Mouse (Mus musculus) midbrain, embryonic 14.5 days (tissue): Measurements from ENCODE around the gene Lbhd2. TPM values are rescaled to one million over a fixed set of nuclear protein-coding genes. Genes with fewer than 3 reads are reported as not detected.

ENCODE experiments used
- ATAC-seq: fragments of 200-750 bp; cut with Nextera tagmentation; 2 replicates; pipeline ENCODE4 v1.8.0; 2017; ENCODE audit warnings: moderate number of reproducible peaks, moderate library complexity; ENCODE audit not compliant: low FRiP score, low TSS enrichment
- DNase-seq: peaks from one replicate; pipeline ENCODE4 v3.0.0-alpha.2; 2015
- H3K27ac ChIP-seq: fragments of 300-500 bp; sonication (generic); replicated peaks from 2 replicates; pipeline ENCODE4 v1.5.1; 2014; ENCODE audit warnings: mild to moderate bottlenecking, low read depth, low read length, moderate library complexity
- H3K27me3 ChIP-seq: fragments of 300-500 bp; sonication (generic); 2 replicates; pipeline ENCODE4 v1.6.1; 2014; ENCODE audit warnings: low read length, control low read depth, mixed read lengths; ENCODE audit not compliant: control insufficient read depth, insufficient read depth
- H3K36me3 ChIP-seq: fragments of 300-500 bp; sonication (generic); 2 replicates; pipeline ENCODE4 v1.6.1; 2014; ENCODE audit warnings: low read length, control low read depth; ENCODE audit not compliant: control insufficient read depth, insufficient read depth
- H3K4me1 ChIP-seq: fragments of 300-500 bp; sonication (generic); 2 replicates; pipeline ENCODE4 v1.6.1; 2014; ENCODE audit warnings: mild to moderate bottlenecking, antibody characterized with exemption, low read length, control low read depth; ENCODE audit not compliant: control insufficient read depth, insufficient read depth
- H3K4me2 ChIP-seq: fragments of 300-500 bp; sonication (generic); 2 replicates; pipeline ENCODE4 v1.6.1; 2014; ENCODE audit warnings: mild to moderate bottlenecking, low read length, moderate library complexity
- H3K4me3 ChIP-seq: fragments of 300-500 bp; sonication (generic); replicated peaks from 2 replicates; pipeline ENCODE4 v1.5.1; 2014; ENCODE audit warnings: low read depth, low read length
- H3K9ac ChIP-seq: fragments of 300-500 bp; sonication (generic); replicated peaks from 2 replicates; pipeline ENCODE4 v1.6.1; 2014; ENCODE audit warnings: mild to moderate bottlenecking, low read length, moderate library complexity
- H3K9me3 ChIP-seq: fragments of 300-500 bp; sonication (generic); 2 replicates; pipeline ENCODE4 v1.6.1; 2016; ENCODE audit warnings: low read length, control low read depth, mixed read lengths; ENCODE audit not compliant: control insufficient read depth
- whole genome bisulfite sequencing: fragments of 180-500 bp; shearing (Covaris S2); extraction: QIAGEN DNeasy Blood & Tissue Kit; methylation state at CpG from one replicate; pipeline ENCODE4 v1.1.7; 2014; 5-methylcytosine and 5-hydroxymethylcytosine counted together
- polyA plus RNA-seq: library from polyadenylated mRNA; unstranded; fragments of >200 nt; fragmentation: Nextera tagmentation; extraction: Ambion mirVana; gene quantifications from 2 replicates; pipeline ENCODE4 v1.2.1, GENCODE M21; 2014

Lbhd2 gene
- polyA plus RNA-seq, 1 experiment from 2014 or later: 2.0 TPM

DNA sequence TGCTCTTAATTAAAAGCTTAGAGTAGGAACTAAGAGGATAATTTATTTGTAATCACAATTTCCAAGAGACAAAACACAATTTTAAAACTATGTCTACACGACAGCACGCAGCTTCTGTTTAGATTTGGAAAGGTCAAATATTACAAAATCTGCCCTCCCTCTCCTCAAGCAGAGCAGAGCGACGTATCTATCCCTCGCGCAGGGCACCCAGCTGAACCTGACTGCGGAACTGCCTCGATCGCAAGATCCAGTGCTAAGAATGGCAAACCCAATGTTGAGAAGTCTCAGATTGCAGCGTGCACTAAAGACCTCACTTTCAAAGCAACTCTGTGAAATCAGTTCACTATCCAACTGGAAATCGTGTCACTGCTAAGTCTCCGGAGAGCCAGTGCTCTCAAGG lies 31.1 kb upstream of the Lbhd2 start:
- no peaks in the 10 kb centered on the region for H3K9me3 ChIP-seq
- no peaks in the 10 kb centered on the region for H3K27me3 ChIP-seq
- 75% methylated on average over 12 of the region's 12 CpGs for WGBS
- H3K4me3 ChIP-seq: peak overlapping the region; percentile 95
- no peaks in the 10 kb centered on the region for H3K36me3 ChIP-seq
- no peak overlapping the region for H3K27ac ChIP-seq
- H3K9ac ChIP-seq: peak overlapping the region; percentile 85; the same call in 1 of the 2 replicates
- ATAC-seq (no peak), DNase-seq (no peak)
- H3K4me2 ChIP-seq: peak overlapping the region; percentile 93
- H3K4me1 ChIP-seq: peaks cover 16% of the 10 kb centered on the region

DNA sequence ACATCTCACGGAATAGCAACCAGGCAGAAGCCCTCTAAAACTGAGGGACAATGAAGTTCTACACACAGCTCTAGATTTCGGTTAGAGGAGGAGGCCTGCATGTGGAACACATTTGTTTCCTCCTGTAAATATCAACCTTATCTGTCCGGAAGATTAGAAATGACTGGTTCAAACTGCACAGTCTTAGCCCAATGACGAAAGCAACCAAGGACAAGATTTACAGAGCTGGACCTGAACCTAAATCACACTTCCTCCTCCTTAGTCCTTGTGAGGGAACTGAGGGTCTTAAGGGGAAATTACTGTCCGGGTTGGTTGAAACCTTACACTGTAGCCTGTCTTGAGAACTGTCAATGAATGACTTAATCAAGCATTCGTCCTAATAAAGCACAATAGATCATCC lies 30.6 kb upstream of the Lbhd2 start:
- Histone ChIP-seq H3K4me3 (peak overlapping the region; percentile 95), H3K36me3 (no peaks in the 10 kb centered on the region), H3K27me3 (no peaks in the 10 kb centered on the region), H3K27ac (no peak overlapping the region), H3K4me2 (peak overlapping the region; percentile 93), H3K4me1 (peaks cover 16% of the 10 kb centered on the region), H3K9ac (peak overlapping the region; percentile 85), H3K9me3 (no peaks in the 10 kb centered on the region)
- WGBS: 43% methylated on average over 6 of the region's 6 CpGs
- DNase-seq (no peak), ATAC-seq (no peak)

DNA sequence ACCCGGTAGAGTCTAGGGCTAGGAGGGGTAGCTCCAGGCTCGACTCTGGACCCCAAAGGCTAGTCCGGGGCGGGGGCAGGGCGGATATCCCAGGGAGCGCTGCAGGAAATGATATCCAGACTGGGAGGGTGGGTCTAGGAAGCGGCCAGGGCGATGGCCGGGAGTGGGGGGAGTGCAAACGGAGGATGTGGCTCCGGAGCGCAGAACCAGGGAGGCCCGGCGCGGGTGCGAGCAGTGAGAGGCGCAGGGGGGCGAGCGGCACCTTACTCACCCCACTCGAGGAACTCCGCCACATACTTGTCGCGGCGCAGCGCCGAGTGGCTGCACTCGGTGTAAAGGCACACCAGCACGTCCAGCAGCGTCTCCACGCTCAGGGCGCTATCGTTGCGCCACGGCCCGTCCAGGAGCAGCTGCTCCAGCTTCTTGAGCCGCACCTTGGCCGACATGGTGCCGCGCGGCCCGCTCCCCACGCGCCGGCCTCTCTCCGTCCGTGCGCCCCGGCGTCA lies 29.7 kb upstream of the Lbhd2 start:
- no peaks in the 10 kb centered on the region for H3K9me3 ChIP-seq
- DNase-seq (peak; percentile 63), ATAC-seq (no peak; the same call in 1 of the 2 replicates)
- H3K36me3 ChIP-seq: no peaks in the 10 kb centered on the region
- peak overlapping the region; percentile 93 for H3K27ac ChIP-seq
- H3K27me3 ChIP-seq: no peaks in the 10 kb centered on the region
- H3K4me3 ChIP-seq: peak overlapping the region; percentile 95
- peak overlapping the region; percentile 93 for H3K4me2 ChIP-seq
- WGBS: under 1% methylated on average over 49 of the region's 49 CpGs
- peaks cover 16% of the 10 kb centered on the region for H3K4me1 ChIP-seq
- H3K9ac ChIP-seq: peak overlapping the region; percentile 85

DNA sequence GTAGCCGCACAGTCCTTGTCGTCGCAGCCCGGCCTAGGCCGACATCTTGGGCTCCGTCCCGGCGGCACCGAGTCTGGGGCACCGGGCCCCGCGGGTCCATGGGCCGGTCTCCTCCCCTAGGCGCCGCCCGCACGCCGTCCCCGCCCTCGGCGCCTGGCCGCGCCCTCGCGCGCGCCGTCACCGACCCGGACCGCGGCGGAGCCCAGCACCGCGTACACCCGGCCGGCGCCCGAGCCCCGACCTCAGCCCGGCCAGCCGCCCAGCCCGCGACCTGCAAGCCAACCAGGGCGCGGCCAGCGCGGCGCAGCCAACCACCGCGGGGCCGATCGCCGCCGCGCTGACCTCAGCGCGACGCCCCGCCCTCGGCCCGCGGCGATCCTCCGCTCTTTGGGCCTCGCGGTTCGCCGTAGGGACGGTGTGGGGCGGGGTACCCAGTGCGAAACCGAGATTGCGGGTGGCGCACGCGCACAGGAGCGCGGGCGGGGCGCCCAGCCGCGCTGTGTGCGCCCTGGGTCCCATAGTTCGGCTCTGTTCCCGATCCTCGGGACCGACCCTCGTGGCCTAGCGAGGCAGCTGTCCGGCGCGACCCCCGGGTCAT lies 29.1 kb upstream of the Lbhd2 start, which contains the start of gene Cdc42bpb:
TSS of gene Cdc42bpb (minus strand) at position 343 of the 598 bp plus-strand sequence.
- H3K27ac ChIP-seq: peak within 1 kb of the TSS; percentile 93
- no peaks in the 10 kb centered on the region for H3K9me3 ChIP-seq
- H3K4me3 ChIP-seq: peak within 1 kb of the TSS; percentile 95
- peak; percentile 97 for DNase-seq
- peaks cover 16% of the 10 kb centered on the region for H3K4me1 ChIP-seq
- peak within 1 kb of the TSS; percentile 85 for H3K9ac ChIP-seq
- H3K36me3 ChIP-seq: no peaks in the 10 kb centered on the region
- peak within 1 kb of the TSS; percentile 93 for H3K4me2 ChIP-seq
- whole genome bisulfite sequencing: under 1% methylated on average over 82 of the region's 94 CpGs
- no peaks in the 10 kb centered on the region for H3K27me3 ChIP-seq
- peak; percentile 95 for ATAC-seq

DNA sequence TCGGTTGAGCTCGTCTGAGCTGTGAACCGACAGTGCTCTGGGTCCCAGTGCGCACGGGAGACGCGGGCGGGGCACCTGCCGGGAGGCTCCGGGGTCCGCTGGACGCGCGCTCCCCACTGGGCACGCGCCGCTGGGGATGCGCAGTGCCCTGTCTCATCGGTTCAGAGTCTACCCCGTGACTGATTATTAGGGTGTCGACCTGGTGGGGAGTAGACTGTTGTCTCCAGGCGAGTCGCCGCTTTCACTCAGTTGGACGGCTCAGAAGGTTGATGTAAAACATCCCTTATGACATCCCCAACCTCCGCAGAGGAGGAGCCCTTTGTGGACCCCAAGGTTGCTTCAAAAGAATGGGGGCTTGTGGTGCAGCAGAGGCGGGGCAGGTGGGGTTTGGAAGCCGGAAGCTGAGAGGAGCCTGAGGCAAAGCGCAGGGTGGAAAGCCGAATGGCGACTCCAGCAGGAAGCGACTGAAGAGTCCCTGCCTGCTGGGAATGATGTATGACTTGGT lies 28.6 kb upstream of the Lbhd2 start:
- peak overlapping the region; percentile 85 for H3K9ac ChIP-seq
- H3K4me1 ChIP-seq: peaks cover 16% of the 10 kb centered on the region
- ATAC-seq: peak; percentile 85
- under 1% methylated on average over 32 of the region's 32 CpGs for WGBS
- peak overlapping the region; percentile 93 for H3K27ac ChIP-seq
- DNase-seq: no peak
- peak overlapping the region; percentile 93 for H3K4me2 ChIP-seq
- H3K9me3 ChIP-seq: no peaks in the 10 kb centered on the region
- no peaks in the 10 kb centered on the region for H3K27me3 ChIP-seq
- no peaks in the 10 kb centered on the region for H3K36me3 ChIP-seq
- peak overlapping the region; percentile 95 for H3K4me3 ChIP-seq

DNA sequence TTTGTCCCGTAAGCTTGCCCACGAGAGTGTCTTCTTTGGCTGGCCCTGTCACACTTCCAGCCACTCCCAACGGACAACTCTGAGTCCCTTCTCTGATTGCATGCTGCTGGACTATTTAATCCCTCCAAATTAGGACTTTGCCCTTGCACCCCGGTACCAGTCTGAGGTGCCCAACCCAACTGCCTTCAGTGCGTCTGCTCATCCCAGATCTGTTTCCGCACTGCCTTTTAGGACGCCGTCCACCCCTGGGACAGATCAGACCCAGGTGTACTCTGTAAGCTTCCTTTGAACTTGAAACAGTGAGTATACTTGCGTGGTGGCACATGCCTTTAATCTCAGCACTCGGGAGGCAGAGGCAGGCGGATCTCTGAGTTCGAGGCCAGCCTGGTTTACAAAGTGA lies 27.8 kb upstream of the Lbhd2 start:
- Histone ChIP-seq H3K4me2 (peak overlapping the region; percentile 93), H3K4me1 (peaks cover 16% of the 10 kb centered on the region), H3K36me3 (no peaks in the 10 kb centered on the region), H3K9me3 (no peaks in the 10 kb centered on the region), H3K9ac (peak overlapping the region; percentile 85), H3K27ac (peak overlapping the region; percentile 93; the same call in 1 of the 2 replicates), H3K4me3 (peak overlapping the region; percentile 95), H3K27me3 (no peaks in the 10 kb centered on the region)
- DNase-seq (no peak), ATAC-seq (no peak)
- WGBS: 72% methylated on average over 12 of the region's 12 CpGs

DNA sequence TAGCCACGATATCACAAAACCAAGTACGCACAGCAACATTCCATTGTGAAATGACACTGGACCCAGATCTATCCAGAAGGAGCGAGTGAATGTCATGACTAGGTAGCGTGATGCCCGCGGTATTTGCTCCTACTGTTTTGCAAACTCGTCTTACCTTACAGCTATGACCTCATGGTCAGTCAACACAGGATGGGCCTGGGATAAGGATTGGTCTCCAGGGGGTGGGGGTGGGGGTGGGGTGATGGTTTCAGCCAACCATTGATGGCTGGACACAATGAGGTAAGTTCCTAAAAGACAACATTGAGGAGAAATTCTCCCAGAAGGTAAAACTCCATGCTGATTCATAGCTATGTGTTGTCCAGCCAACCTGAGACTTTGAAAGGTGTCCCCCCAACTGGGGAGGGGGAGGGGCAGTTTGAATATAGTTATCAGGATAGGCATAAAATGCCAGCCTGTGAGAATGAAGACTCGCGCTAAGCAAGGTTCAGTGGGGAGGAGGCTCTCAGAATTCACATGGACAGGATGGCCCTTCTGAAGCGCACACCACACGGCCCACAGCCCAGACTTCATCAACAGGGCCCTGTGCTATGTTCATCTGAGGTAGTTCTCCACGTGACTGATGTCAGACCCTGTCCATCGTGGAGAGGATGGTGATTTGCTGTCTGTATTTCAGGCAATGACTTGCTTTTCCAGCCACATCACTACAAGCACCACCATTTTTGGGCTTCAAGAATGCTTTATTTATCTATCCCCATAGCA lies 20.5 kb upstream of the Lbhd2 start:
- no peak for ATAC-seq
- no peak for DNase-seq
- Histone ChIP-seq H3K4me3 (no peak overlapping the region), H3K27ac (no peak overlapping the region), H3K9me3 (no peaks in the 10 kb centered on the region), H3K27me3 (no peaks in the 10 kb centered on the region), H3K4me1 (no peaks in the 10 kb centered on the region), H3K4me2 (no peak overlapping the region), H3K36me3 (no peaks in the 10 kb centered on the region), H3K9ac (no peak overlapping the region)
- 88% methylated on average over 13 of the region's 13 CpGs for WGBS

DNA sequence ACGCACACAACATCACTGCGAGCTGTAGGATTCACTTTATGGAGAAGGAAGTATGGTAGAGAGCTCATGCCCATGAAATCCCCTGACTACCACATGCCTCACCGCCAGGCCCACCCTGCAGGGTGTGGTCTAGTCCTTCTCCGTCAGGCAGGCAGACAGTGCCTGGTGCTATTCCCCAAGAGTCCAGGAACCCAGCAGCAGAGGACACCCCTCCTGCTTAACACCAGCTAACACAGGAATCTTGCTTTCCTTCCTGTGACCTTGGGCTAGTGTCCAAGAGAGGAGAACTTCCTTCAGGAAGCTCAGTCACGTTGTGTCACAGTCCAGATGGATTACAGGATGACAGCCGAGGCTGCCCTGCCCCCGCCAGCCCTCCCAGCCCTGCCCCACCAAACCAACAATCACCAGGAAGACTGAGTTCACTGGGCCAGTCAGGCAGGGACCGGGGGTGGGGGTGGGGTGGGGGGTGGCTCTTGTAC lies 19.9 kb upstream of the Lbhd2 start:
- Histone ChIP-seq H3K9me3 (no peaks in the 10 kb centered on the region), H3K27ac (no peak overlapping the region), H3K4me2 (no peak overlapping the region), H3K9ac (no peak overlapping the region), H3K4me1 (no peaks in the 10 kb centered on the region), H3K36me3 (no peaks in the 10 kb centered on the region), H3K27me3 (no peaks in the 10 kb centered on the region), H3K4me3 (no peak overlapping the region)
- WGBS: 78% methylated on average over 8 of the region's 8 CpGs
- ATAC-seq: no peak
- no peak for DNase-seq
